Mouse (Mus musculus) heart, embryonic 12.5 days (tissue): ENCODE data around the gene Elfn2. TPM values are rescaled to one million over a fixed set of nuclear protein-coding genes. Genes with fewer than 3 reads are reported as not detected.

Experiments
- ATAC-seq: fragments of 200-750 bp; cut with Nextera tagmentation; 2 replicates; pipeline ENCODE4 v1.8.0; 2017; ENCODE audit warnings: moderate TSS enrichment, moderate library complexity; ENCODE audit not compliant: insufficient number of reproducible peaks, low FRiP score
- H3K27ac ChIP-seq: fragments of 300-500 bp; sonication (generic); 2 replicates; pipeline ENCODE4 v1.5.1; 2016; ENCODE audit warnings: mild to moderate bottlenecking, moderate library complexity; ENCODE audit not compliant: poor library complexity, severe bottlenecking
- H3K27me3 ChIP-seq: fragments of 300-500 bp; sonication (generic); replicated peaks from 2 replicates; pipeline ENCODE4 v1.6.1; 2016; ENCODE audit warnings: mild to moderate bottlenecking, moderate library complexity
- H3K36me3 ChIP-seq: fragments of 300-500 bp; sonication (generic); 2 replicates; pipeline ENCODE4 v1.6.1; 2016; ENCODE audit warnings: mild to moderate bottlenecking, moderate library complexity
- H3K4me1 ChIP-seq: fragments of 300-500 bp; sonication (generic); replicated peaks from 2 replicates; pipeline ENCODE4 v1.6.1; 2016; ENCODE audit warnings: mild to moderate bottlenecking
- H3K4me2 ChIP-seq: fragments of 300-500 bp; sonication (generic); 2 replicates; pipeline ENCODE4 v1.6.1; 2016; ENCODE audit warnings: mild to moderate bottlenecking, moderate library complexity
- H3K4me3 ChIP-seq: fragments of 300-500 bp; sonication (generic); 2 replicates; pipeline ENCODE4 v1.5.1; 2016; ENCODE audit warnings: mild to moderate bottlenecking
- H3K9ac ChIP-seq: fragments of 300-500 bp; sonication (generic); 2 replicates; pipeline ENCODE4 v1.6.1; 2016; ENCODE audit warnings: mild to moderate bottlenecking, moderate library complexity
- H3K9me3 ChIP-seq: fragments of 300-500 bp; sonication (generic); replicated peaks from 2 replicates; pipeline ENCODE4 v1.6.1; 2016; ENCODE audit warnings: mild to moderate bottlenecking, moderate library complexity
- WGBS: fragments of 180-500 bp; shearing (Covaris S2); methylation state at CpG from one replicate; pipeline ENCODE4 v1.1.7; 2016; 5-methylcytosine and 5-hydroxymethylcytosine counted together
- polyA plus RNA-seq: library from polyadenylated mRNA; unstranded; fragments of >200 nt; fragmentation: Nextera tagmentation; extraction: Ambion mirVana; gene quantifications from 2 replicates; pipeline ENCODE4 v1.2.1, GENCODE M21; 2016

Gene Elfn2
- polyA plus RNA-seq, result not detected in 2 replicates

- ATAC-seq, result no peak
- 1% methylated on average over 89 of the region's 89 CpGs for WGBS
- H3K4me1 ChIP-seq, result peaks cover 29% of the 10 kb centered on the region
Measured at GRCm38 (mm10) chr15:78718290-78719250, at the start of gene Elfn2. Gene Elfn2 (minus strand): TSS chr15:78718771.

DNA sequence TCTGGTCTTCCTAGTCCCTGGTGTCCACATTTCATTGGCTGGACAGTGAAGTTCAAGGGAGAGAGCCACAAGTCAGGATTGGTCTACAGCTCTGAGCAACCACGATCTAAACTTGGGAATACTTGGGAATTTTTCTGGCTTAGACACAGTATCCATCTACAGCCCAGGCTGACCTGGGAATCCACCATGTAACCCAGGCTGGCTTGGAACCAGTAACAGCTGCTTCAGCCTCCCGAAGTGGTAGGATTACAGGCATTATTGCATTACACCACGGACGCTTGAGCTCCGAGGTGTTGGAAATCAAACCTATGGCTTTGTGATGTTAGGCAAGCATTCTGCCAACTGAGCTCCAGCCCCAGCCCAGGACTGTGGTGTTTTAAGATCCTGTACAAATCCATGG, 45.1 kb upstream of the Elfn2 start:
- H3K4me1 ChIP-seq, result no peaks in the 10 kb centered on the region
- H3K9ac ChIP-seq, result no peak overlapping the region
- H3K4me3 ChIP-seq, result no peak overlapping the region
- WGBS, result 77% methylated on average over 5 of the region's 5 CpGs
- H3K27ac ChIP-seq, result no peak overlapping the region
- 0 out of 2 replicates have a peak, but pooled peaks cover 5% of the 10 kb centered on the region for H3K27me3 ChIP-seq
- no peak overlapping the region for H3K4me2 ChIP-seq
- 0 out of 2 replicates have a peak, but pooled peaks cover 4% of the 10 kb centered on the region for H3K9me3 ChIP-seq
- H3K36me3 ChIP-seq, result no peaks in the 10 kb centered on the region
- ATAC-seq, result no peak

More at GRCm38 (mm10) chr15:78718290-78719250, at the start of gene Elfn2:
- no peaks in the 10 kb centered on the region for H3K9me3 ChIP-seq
- peak within 1 kb of the TSS; percentile 45 for H3K9ac ChIP-seq
- no peak within 1 kb of the TSS for H3K27ac ChIP-seq
- peak within 1 kb of the TSS; percentile 49 for H3K4me3 ChIP-seq
- no peaks in the 10 kb centered on the region for H3K36me3 ChIP-seq
- peaks cover 89% of the 10 kb centered on the region for H3K27me3 ChIP-seq
- peak within 1 kb of the TSS; percentile 78 for H3K4me2 ChIP-seq

- H3K4me2 ChIP-seq, result no peak overlapping the region
- H3K9me3 ChIP-seq, result 0 out of 2 replicates have a peak, but pooled peaks cover 2% of the 10 kb centered on the region
- no peak overlapping the region for H3K27ac ChIP-seq
- H3K4me1 ChIP-seq, result no peaks in the 10 kb centered on the region
- ATAC-seq, result no peak
- H3K9ac ChIP-seq, result no peak overlapping the region
- no peaks in the 10 kb centered on the region for H3K36me3 ChIP-seq
- H3K4me3 ChIP-seq, result no peak overlapping the region
- H3K27me3 ChIP-seq, result 0 out of 2 replicates have a peak, but pooled peaks cover 5% of the 10 kb centered on the region
- 29% methylated on average over 7 of the region's 10 CpGs for WGBS
Measured at GRCm38 (mm10) chr15:78763210-78763609, 44.6 kb upstream of the Elfn2 start.

DNA sequence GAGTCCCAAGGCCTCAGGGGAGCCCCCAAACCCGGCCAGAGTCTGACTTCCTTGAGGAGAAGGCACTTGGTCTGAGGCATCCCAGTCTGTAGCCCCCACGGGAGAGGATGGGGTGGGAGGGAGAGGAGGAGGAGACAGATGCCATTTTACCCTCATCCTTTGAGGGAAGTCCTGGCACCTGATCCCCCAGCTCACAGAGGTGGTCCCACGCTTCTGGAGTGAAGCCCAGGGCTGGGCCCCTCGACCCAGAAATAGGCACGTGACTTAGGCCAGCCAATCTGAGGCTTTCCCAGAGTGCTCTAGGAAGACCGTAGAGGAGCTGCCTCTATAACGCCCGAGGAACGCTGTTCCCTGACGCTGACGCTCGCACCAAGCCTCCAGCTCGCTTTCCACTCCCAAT, 42.5 kb upstream of the Elfn2 start:
- no peak for ATAC-seq
- H3K4me1 ChIP-seq, result no peaks in the 10 kb centered on the region
- no peak overlapping the region for H3K4me2 ChIP-seq
- no peak overlapping the region for H3K9ac ChIP-seq
- H3K4me3 ChIP-seq, result no peak overlapping the region
- peaks cover 11% of the 10 kb centered on the region; the same call in 1 of the 2 replicates for H3K27me3 ChIP-seq
- no peaks in the 10 kb centered on the region for H3K36me3 ChIP-seq
- 77% methylated on average over 13 of the region's 13 CpGs for WGBS
- H3K9me3 ChIP-seq, result no peaks in the 10 kb centered on the region
- H3K27ac ChIP-seq, result no peak overlapping the region

DNA sequence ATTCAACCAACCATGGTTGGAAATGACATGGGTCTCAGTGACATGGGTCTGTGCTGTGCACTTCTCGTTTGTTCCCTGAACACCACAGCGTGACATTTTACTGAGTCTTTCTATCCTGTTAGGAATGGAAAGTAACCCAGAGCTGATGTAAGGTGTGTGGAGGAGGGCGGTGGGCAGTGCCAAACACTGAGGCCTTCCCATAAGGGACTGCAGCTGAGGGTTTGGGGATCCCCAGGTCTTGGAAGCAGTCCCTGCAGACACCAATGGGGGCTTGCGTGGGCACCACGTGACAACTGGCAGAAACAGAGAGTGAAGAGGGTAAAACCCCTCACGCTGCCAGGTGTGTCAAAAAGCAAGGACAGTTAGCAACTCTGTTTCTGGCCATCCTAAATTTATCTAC, 39.6 kb upstream of the Elfn2 start:
- Histone ChIP-seq H3K9me3 (no peaks in the 10 kb centered on the region), H3K27me3 (peaks cover 11% of the 10 kb centered on the region; the same call in 1 of the 2 replicates), H3K27ac (no peak overlapping the region), H3K4me1 (no peaks in the 10 kb centered on the region), H3K4me2 (no peak overlapping the region), H3K36me3 (no peaks in the 10 kb centered on the region), H3K4me3 (no peak overlapping the region), H3K9ac (no peak overlapping the region)
- 82% methylated on average over 6 of the region's 6 CpGs for WGBS
- ATAC-seq, result no peak

- H3K4me3 ChIP-seq, result no peak overlapping the region
- H3K27me3 ChIP-seq, result peaks cover 7% of the 10 kb centered on the region; the same call in 1 of the 2 replicates
- no peak overlapping the region for H3K9ac ChIP-seq
- H3K4me2 ChIP-seq, result no peak overlapping the region
- 77% methylated on average over 12 of the region's 12 CpGs for WGBS
- ATAC-seq, result no peak
- H3K9me3 ChIP-seq, result no peaks in the 10 kb centered on the region
- no peaks in the 10 kb centered on the region for H3K36me3 ChIP-seq
- no peaks in the 10 kb centered on the region for H3K4me1 ChIP-seq
- no peak overlapping the region for H3K27ac ChIP-seq
Measured at GRCm38 (mm10) chr15:78755966-78756725, 37.6 kb upstream of the Elfn2 start.

DNA sequence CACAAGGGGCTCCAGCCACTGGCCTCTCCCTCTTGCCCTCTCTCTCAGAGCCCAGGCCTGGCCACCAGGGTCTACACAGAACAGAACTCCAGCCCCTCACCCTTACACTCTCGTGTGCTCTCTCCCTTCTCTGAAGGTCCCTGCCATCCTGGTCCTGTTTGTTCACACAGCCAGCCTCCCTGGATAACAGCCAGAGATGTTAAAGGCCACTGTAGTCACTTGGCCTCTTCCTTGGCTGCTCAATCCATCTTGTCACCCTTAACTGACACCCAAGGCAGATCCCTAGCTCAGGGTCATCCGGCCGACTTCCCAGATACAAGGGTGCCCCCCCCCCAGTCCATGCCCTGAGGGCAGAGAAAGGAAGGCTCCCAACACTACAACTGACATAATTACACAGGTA, 36.7 kb upstream of the Elfn2 start:
- Histone ChIP-seq H3K27ac (no peak overlapping the region), H3K36me3 (no peaks in the 10 kb centered on the region), H3K4me2 (no peak overlapping the region), H3K9ac (no peak overlapping the region), H3K27me3 (peaks cover 7% of the 10 kb centered on the region; the same call in 1 of the 2 replicates), H3K4me1 (no peaks in the 10 kb centered on the region), H3K9me3 (no peaks in the 10 kb centered on the region), H3K4me3 (no peak overlapping the region)
- 66% methylated on average over 3 of the region's 3 CpGs for WGBS
- ATAC-seq, result no peak

DNA sequence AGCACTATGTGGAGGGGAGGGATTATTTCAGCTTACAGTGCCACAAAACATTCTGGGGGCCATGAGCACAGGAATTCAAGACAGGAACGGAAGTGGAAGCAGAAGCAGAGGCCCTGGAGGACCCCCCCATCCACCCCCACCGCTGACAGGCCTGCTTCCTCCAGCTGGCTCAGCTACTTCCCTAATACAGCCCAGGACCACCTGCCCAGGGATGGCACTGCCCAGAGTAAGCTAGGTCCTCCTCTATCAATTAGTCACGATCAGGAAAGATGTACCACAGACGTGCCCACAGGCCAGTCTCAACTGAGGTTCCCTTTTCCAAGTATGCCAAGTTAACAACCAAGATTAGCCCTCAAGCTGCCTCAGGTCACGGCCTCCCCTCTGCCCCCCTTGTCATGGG, 35.6 kb upstream of the Elfn2 start:
- WGBS, result 60% methylated on average over 5 of the region's 5 CpGs
- Histone ChIP-seq H3K36me3 (no peaks in the 10 kb centered on the region), H3K9ac (no peak overlapping the region), H3K27ac (no peak overlapping the region), H3K27me3 (peaks cover 7% of the 10 kb centered on the region; the same call in 1 of the 2 replicates), H3K9me3 (no peaks in the 10 kb centered on the region), H3K4me2 (no peak overlapping the region), H3K4me3 (no peak overlapping the region), H3K4me1 (no peaks in the 10 kb centered on the region)
- ATAC-seq, result no peak

DNA sequence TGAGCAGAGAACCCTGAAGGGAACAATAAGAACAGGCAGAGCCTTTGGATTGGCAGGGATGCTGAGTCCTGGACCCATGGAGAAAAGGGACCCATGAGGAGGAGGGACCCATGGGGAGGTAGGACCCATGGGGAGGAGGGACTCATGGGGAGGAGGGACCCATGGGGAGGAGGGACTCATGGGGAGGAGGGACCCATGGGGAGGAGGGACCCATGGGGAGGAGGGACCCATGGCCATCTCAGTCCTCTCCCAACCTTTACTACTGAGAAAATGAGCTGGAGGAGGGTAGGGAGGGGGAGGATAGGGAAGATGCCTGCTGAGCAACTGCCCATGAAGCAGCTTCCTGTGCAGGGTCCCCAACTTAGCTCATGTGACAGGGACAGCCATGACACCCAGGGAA, 34.4 kb upstream of the Elfn2 start:
- ATAC-seq, result no peak
- Histone ChIP-seq H3K9ac (no peak overlapping the region), H3K36me3 (no peaks in the 10 kb centered on the region), H3K27me3 (peaks cover 7% of the 10 kb centered on the region; the same call in 1 of the 2 replicates), H3K4me3 (no peak overlapping the region), H3K27ac (no peak overlapping the region), H3K9me3 (no peaks in the 10 kb centered on the region), H3K4me2 (no peak overlapping the region), H3K4me1 (no peaks in the 10 kb centered on the region)

GRCm38 (mm10) chr15:78750608-78751350, 32.2 kb upstream of the Elfn2 start:
- H3K4me2 ChIP-seq, result no peak overlapping the region
- H3K27ac ChIP-seq, result no peak overlapping the region
- H3K27me3 ChIP-seq, result 0 out of 2 replicates have a peak, but pooled peaks cover 4% of the 10 kb centered on the region
- no peak overlapping the region for H3K4me3 ChIP-seq
- no peak; the same call in 1 of the 2 replicates for ATAC-seq
- H3K9ac ChIP-seq, result no peak overlapping the region
- no peaks in the 10 kb centered on the region for H3K9me3 ChIP-seq
- H3K36me3 ChIP-seq, result no peaks in the 10 kb centered on the region
- H3K4me1 ChIP-seq, result no peaks in the 10 kb centered on the region
- WGBS, result 52% methylated on average over 6 of the region's 6 CpGs
